Mouse (Mus musculus) heart, embryonic 13.5 days (tissue): Measurements from ENCODE around the gene Wdr93. TPM values are rescaled to one million over a fixed set of nuclear protein-coding genes. Genes with fewer than 3 reads are reported as not detected.
A peak's percentile ranks its signal among the peaks of the same experiment; 100 is the strongest.

Experiments used
- ATAC-seq: fragments of 200-750 bp; cut with Nextera tagmentation; 2 replicates; pipeline ENCODE4 v1.8.0; 2017; ENCODE audit warnings: moderate TSS enrichment; ENCODE audit not compliant: insufficient number of reproducible peaks, low FRiP score, low TSS enrichment; ENCODE audit errors: extremely low read depth
- H3K27ac ChIP-seq: fragments of 300-500 bp; sonication (generic); replicated peaks from 2 replicates; pipeline ENCODE4 v1.5.1; 2015; ENCODE audit warnings: moderate library complexity, mild to moderate bottlenecking, inconsistent platforms
- H3K27me3 ChIP-seq: fragments of 300-500 bp; sonication (generic); replicated peaks from 2 replicates; pipeline ENCODE4 v1.6.1; 2015; ENCODE audit warnings: mild to moderate bottlenecking, inconsistent platforms
- H3K36me3 ChIP-seq: fragments of 300-500 bp; sonication (generic); 2 replicates; pipeline ENCODE4 v1.6.1; 2015; ENCODE audit warnings: mild to moderate bottlenecking, inconsistent platforms
- H3K4me1 ChIP-seq: fragments of 300-500 bp; sonication (generic); 2 replicates; pipeline ENCODE4 v1.6.1; 2015; ENCODE audit warnings: inconsistent platforms
- H3K4me2 ChIP-seq: fragments of 300-500 bp; sonication (generic); 2 replicates; pipeline ENCODE4 v1.6.1; 2015; ENCODE audit warnings: inconsistent platforms, mild to moderate bottlenecking, moderate library complexity
- H3K4me3 ChIP-seq: fragments of 300-500 bp; sonication (generic); 2 replicates; pipeline ENCODE4 v1.5.1; 2015; ENCODE audit warnings: moderate library complexity, mild to moderate bottlenecking, inconsistent platforms
- H3K9ac ChIP-seq: fragments of 300-500 bp; sonication (generic); 2 replicates; pipeline ENCODE4 v1.6.1; 2015; ENCODE audit warnings: inconsistent platforms, mild to moderate bottlenecking, moderate library complexity
- H3K9me3 ChIP-seq: fragments of 300-500 bp; sonication (generic); 2 replicates; pipeline ENCODE4 v1.6.1; 2016; ENCODE audit warnings: inconsistent platforms
- whole genome bisulfite sequencing: fragments of 180-500 bp; shearing (Covaris S2); methylation state at CpG from one replicate; pipeline ENCODE4 v1.1.7; 2015; ENCODE audit warnings: mixed read lengths; 5-methylcytosine and 5-hydroxymethylcytosine counted together
- polyA plus RNA-seq: library from polyadenylated mRNA; unstranded; fragments of >200 nt; fragmentation: Nextera tagmentation; extraction: Ambion mirVana; gene quantifications from 2 replicates; pipeline ENCODE4 v1.2.1, GENCODE M21; 2015

Wdr93 gene
- polyA plus RNA-seq, 1 experiment from 2014 or later = 1.4 TPM

DNA sequence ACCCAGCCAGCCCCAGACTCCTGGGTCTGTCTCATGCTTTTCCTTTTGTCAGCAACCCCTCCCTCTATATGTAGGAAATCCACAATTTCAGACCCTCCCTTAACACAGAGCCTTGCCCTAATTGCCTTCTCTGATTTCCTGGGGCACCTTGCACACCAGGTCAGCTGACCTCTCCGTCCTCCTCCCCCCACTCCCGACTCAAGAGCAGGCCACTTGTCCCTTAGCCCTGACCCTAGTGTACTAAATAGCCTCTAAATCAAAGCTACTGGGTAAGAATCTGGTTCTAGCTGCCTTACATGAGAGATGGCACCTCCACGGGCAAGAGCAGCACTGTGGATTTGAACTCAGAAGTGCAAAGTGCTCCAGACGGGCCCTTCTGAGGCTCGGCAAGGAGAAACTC is 59.1 kb downstream of the Wdr93 start:
- no peaks in the 10 kb centered on the region for H3K9me3 ChIP-seq
- WGBS = 53% methylated on average over 5 of the region's 5 CpGs
- H3K36me3 ChIP-seq = no peaks in the 10 kb centered on the region
- H3K4me1 ChIP-seq = peaks cover 10% of the 10 kb centered on the region
- no peak overlapping the region for H3K9ac ChIP-seq
- ATAC-seq = no peak
- no peak overlapping the region for H3K27ac ChIP-seq
- H3K4me2 ChIP-seq = no peak overlapping the region
- H3K4me3 ChIP-seq = no peak overlapping the region
- H3K27me3 ChIP-seq = peaks cover 30% of the 10 kb centered on the region

DNA sequence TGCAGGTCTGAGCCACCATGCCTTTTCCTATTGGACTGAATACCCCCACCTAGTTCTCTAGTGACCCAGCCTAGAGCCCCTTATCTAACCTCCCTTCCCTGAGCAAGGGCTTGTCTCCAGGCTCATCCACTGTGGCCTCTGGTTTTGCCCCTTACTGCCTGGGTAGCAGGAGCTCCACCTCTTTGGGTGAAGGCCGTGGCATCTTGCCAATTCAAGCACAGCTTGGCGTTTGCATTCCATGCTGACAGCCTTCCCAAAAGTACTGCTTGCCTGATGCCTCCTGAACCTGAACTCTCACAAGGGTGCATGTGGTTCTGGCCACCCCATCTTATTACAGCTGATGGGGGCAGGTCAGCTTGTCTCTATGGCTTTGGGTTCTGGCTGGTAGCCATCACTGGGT is 60.9 kb downstream of the Wdr93 start:
- no peak for ATAC-seq
- Histone ChIP-seq H3K36me3 (no peaks in the 10 kb centered on the region), H3K4me1 (peaks cover 7% of the 10 kb centered on the region), H3K4me2 (no peak overlapping the region), H3K27ac (no peak overlapping the region), H3K4me3 (no peak overlapping the region), H3K9ac (no peak overlapping the region), H3K27me3 (peaks cover 21% of the 10 kb centered on the region), H3K9me3 (no peaks in the 10 kb centered on the region)
- WGBS = 20% methylated on average over 2 of the region's 2 CpGs

DNA sequence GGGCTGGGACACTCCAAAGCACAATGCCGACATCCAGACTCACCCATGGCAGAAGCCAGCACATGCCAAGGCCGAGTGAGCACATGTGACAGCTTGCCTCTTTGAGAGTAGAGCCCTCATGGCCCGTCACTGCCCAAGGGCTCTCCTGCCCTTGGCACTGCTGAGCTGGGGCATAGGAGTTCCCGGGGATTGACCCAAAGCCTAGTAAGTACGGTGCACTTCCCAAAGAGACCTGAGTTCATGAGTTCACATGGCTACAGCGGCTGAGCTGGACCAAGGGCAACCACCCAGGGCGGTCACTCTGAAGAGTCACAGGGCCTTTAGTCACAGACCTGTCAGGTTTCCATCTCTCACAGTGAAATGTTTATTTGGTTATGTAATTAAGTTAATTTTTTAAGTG is 65.6 kb downstream of the Wdr93 start:
- Histone ChIP-seq H3K9me3 (no peaks in the 10 kb centered on the region), H3K27ac (no peak overlapping the region), H3K4me3 (no peak overlapping the region), H3K9ac (no peak overlapping the region), H3K36me3 (no peaks in the 10 kb centered on the region), H3K4me1 (peaks cover 15% of the 10 kb centered on the region), H3K4me2 (no peak overlapping the region), H3K27me3 (peaks cover 42% of the 10 kb centered on the region)
- no peak for ATAC-seq
- 79% methylated on average over 7 of the region's 7 CpGs for WGBS

DNA sequence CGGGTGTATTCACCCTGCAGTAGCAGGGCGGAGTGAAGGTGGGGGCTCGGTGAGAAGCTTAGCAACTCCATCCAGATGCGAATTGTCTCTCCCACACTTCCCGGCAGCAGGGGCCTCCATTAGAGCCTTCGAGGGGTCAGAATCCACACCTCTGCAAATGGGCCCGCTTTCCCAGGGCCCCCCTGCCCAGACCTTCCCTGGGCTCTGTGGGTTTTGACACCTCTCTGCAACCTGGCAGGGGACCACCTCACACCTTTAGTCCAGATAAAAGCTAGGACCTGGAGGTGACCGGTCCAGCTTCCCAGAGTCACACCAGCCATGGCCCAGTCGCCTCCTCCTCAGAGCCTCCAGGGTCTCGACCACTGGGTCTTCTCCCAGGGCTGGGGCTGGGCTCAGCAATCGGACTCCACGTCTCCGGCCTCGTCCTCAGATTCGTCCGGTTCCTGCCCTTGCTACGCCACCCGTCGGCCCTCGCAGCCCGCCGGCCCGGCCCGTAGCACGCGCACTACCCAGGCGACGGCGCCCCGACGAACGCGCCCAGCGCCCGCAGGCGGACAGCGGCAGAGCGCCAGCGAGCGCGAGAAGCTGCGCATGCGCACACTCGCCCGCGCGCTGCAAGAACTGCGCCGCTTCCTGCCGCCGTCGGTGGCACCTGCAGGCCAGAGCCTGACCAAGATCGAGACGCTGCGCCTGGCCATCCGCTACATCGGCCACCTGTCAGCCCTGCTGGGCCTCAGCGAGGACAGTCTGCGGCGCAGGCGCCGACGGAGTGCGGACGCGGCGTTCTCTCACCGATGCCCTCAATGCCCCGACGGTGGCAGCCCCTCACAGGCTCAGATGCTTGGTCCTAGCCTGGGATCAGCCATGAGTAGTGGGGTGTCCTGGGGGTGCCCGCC is 67.9 kb downstream of the Wdr93 start, which contains the start of gene Mesp2:
TSS of gene Mesp2 (plus strand) at position 117 of the 896 bp plus-strand sequence.
- H3K4me1 ChIP-seq = peaks cover 7% of the 10 kb centered on the region
- H3K9me3 ChIP-seq = no peaks in the 10 kb centered on the region
- H3K27ac ChIP-seq = no peak within 1 kb of the TSS
- no peak; the same call in 1 of the 2 replicates for ATAC-seq
- peak within 1 kb of the TSS; percentile 46 for H3K4me3 ChIP-seq
- 10% methylated on average over 70 of the region's 71 CpGs for WGBS
- H3K36me3 ChIP-seq = no peaks in the 10 kb centered on the region
- peaks cover 42% of the 10 kb centered on the region for H3K27me3 ChIP-seq
- peak within 1 kb of the TSS; percentile 75 for H3K9ac ChIP-seq
- peak within 1 kb of the TSS; percentile 72 for H3K4me2 ChIP-seq

DNA sequence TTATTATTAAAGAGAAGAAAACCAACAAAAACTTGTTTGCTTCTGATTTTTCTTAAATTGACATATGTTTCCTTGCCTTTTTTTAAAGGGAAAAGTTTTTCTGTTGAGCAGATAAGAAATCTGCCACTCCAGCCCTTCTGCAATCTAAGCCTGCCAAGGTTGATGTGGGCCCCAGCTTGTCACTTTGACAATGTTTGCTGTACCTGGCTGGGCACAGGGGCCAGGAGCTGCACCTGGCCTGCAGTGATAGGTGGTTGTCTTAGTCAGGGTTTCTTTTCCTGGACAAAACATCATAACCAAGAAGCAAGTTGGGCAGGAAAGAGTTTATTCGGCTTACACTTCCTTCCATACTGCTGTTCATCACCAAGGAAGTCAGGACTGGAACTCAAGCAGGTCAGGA is 70.4 kb downstream of the Wdr93 start:
- no peak for ATAC-seq
- 86% methylated on average over 1 of the region's 1 CpGs for WGBS
- no peak overlapping the region for H3K4me2 ChIP-seq
- H3K9ac ChIP-seq = no peak overlapping the region
- H3K9me3 ChIP-seq = no peaks in the 10 kb centered on the region
- peaks cover 50% of the 10 kb centered on the region for H3K27me3 ChIP-seq
- H3K27ac ChIP-seq = no peak overlapping the region
- H3K4me1 ChIP-seq = peaks cover 11% of the 10 kb centered on the region
- no peak overlapping the region for H3K4me3 ChIP-seq
- H3K36me3 ChIP-seq = no peaks in the 10 kb centered on the region

DNA sequence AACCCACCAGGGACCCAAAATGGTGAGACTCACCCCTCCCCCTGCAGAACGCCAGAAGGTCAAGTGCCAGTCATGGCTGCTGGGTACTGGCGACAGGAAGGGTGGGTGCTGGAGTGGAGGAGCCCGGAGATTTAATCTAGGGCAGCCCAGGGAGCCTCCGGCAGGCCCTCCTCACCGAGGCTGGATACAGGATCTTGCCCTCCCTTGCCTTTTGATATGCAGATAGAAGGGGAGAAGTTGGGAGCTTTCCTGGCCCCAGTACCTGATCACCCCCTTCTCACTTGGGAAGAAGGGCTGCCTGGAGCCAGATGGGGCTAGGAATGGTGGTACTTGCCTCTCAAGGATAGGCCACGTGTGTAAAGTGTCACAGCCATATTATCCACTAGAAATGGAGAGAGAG is 75.4 kb downstream of the Wdr93 start:
- Histone ChIP-seq H3K4me2 (0 out of 2 replicates have a peak overlapping the region, but pooled peaks have one; percentile 1), H3K9ac (no peak overlapping the region), H3K4me1 (peaks cover 33% of the 10 kb centered on the region), H3K9me3 (no peaks in the 10 kb centered on the region), H3K4me3 (no peak overlapping the region), H3K27me3 (peaks cover 11% of the 10 kb centered on the region; the same call in 1 of the 2 replicates), H3K36me3 (no peaks in the 10 kb centered on the region), H3K27ac (no peak overlapping the region)
- 7% methylated on average over 6 of the region's 6 CpGs for WGBS
- ATAC-seq = no peak

DNA sequence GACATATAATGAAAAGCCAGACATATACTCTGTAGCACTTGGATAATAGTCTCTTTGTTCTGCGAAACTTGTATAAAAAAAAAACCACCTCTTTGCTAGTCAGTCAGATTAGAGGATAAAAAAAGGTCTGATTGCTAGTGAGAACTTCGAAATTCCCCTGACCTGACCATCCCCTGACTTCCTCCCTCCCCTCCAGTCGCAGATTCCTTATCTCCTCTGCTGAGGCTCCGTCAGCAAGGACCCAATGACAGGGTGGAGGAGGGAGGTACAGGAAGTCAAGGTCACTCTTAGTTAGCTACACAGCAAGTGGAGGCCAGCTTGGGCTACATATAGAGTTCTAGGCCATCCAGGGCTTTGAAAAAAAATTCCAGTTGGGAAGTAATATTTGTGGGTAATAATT is 76.6 kb downstream of the Wdr93 start:
- no peak for ATAC-seq

DNA sequence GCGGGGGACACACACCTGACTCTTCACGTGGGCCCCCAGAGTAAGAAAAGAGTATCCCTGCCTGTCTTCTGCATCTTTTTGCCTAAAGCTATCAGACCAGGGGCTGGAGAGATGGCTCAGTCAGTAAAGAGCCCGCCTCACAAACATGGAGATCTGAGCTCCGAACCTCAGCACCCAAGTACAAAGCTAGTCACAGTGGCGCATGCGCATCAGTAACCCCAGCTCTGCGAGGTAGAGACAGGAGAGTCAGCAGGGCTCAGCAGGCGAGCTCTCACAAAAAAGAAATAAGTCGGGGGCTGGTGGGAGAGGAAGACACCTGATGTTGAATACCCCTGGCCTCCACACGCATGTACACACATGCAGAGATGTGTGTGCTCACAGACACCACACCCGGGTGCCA is 77.0 kb downstream of the Wdr93 start:
- Histone ChIP-seq H3K4me2 (no peak overlapping the region), H3K27ac (0 out of 2 replicates have a peak overlapping the region, but pooled peaks have one; percentile 5), H3K4me1 (peaks cover 33% of the 10 kb centered on the region), H3K9ac (no peak overlapping the region), H3K36me3 (peaks cover 10% of the 10 kb centered on the region), H3K4me3 (no peak overlapping the region), H3K27me3 (peaks cover 11% of the 10 kb centered on the region; the same call in 1 of the 2 replicates), H3K9me3 (peaks cover 7% of the 10 kb centered on the region; the same call in 1 of the 2 replicates)
- ATAC-seq = no peak
- 54% methylated on average over 11 of the region's 11 CpGs for WGBS

More for the DNA sequence above, 76.6 kb downstream of the Wdr93 start:
- Histone ChIP-seq H3K27me3 (peaks cover 11% of the 10 kb centered on the region; the same call in 1 of the 2 replicates), H3K27ac (0 out of 2 replicates have a peak overlapping the region, but pooled peaks have one; percentile 5), H3K4me2 (no peak overlapping the region), H3K4me3 (no peak overlapping the region), H3K4me1 (peaks cover 33% of the 10 kb centered on the region), H3K9me3 (peaks cover 3% of the 10 kb centered on the region; the same call in 1 of the 2 replicates), H3K9ac (no peak overlapping the region), H3K36me3 (peaks cover 6% of the 10 kb centered on the region)
- 15% methylated on average over 4 of the region's 4 CpGs for WGBS

DNA sequence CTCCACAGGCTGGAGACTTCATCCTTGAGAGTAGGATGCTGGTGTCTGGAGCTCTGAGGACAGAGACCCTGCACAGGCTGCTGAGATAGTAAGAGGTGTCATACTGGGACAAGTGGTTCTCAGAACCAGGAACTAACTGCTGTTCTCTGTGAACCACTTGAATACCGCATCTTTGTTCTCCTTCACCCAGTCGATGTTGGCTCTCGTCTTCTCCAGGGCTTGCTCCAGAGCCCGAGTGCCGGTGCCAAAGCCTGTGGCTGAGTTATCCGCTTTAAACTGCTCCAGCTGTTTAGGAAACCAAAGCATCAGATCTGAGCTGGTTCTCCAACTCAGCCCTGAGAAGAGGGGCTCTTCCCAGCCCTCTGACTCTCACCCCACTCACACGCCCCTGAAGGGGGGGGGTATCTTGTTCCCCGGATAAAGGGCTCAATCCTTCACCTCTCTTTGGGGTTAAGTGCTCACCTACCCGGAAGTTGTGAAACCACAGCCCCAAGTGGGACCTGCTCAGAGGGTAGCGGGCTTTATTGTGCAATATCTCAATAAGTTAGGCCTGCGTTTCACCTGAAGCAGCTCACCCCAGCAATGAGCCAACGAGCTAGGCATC is 79.2 kb downstream of the Wdr93 start:
- Histone ChIP-seq H3K27ac (no peak overlapping the region), H3K9ac (no peak overlapping the region), H3K4me1 (peaks cover 33% of the 10 kb centered on the region), H3K4me3 (no peak overlapping the region), H3K4me2 (no peak overlapping the region), H3K36me3 (peaks cover 30% of the 10 kb centered on the region), H3K9me3 (peaks cover 7% of the 10 kb centered on the region; the same call in 1 of the 2 replicates), H3K27me3 (peaks cover 5% of the 10 kb centered on the region; the same call in 1 of the 2 replicates)
- ATAC-seq = no peak
- WGBS = 73% methylated on average over 12 of the region's 12 CpGs

DNA sequence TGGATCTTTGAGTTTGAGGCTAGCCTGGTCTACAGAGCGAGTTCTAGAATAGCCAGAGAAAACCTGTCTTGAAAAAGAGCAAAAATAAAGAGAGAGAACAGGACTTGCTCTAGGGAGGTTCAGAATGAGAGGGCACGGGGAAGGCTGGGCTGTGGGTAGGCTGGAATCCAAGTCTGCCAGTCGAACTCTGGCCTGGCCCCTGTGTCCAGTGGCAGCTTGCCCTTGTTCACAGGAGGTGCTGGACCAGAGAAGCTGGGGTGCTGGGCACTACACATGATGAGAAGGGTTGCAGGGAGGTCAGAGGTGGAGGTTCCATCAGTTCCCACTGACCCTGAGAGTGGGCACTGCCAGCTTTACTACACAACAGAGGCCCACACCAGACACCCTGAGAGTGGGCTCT is 85.4 kb downstream of the Wdr93 start:
- no peaks in the 10 kb centered on the region for H3K4me1 ChIP-seq
- no peak overlapping the region for H3K9ac ChIP-seq
- H3K9me3 ChIP-seq = peaks cover 7% of the 10 kb centered on the region; the same call in 1 of the 2 replicates
- H3K4me2 ChIP-seq = no peak overlapping the region
- H3K4me3 ChIP-seq = no peak overlapping the region
- WGBS = 85% methylated on average over 3 of the region's 3 CpGs
- H3K27me3 ChIP-seq = no peaks in the 10 kb centered on the region
- ATAC-seq = no peak
- no peak overlapping the region for H3K27ac ChIP-seq
- peaks cover 30% of the 10 kb centered on the region for H3K36me3 ChIP-seq

DNA sequence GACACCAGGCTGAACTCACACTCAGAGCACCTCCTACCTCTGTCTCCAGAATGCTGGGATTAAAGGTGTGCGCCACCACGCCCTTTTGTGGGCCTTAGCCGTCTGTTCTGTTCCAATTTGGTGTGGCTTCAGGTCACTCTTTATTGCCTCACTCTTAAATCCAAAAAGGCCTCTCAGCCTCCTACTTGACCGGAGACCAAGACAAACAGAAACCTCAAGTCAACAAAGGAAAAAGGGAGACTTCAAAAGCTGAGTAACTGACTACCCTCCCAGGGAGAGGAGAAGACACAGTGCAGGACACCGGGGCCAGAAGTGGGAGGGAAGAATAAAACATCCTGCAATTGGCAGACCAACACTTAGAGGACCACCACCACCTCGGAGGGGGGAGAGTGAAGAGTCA is 88.2 kb downstream of the Wdr93 start:
- 71% methylated on average over 6 of the region's 6 CpGs for WGBS
- no peak for ATAC-seq
- H3K27me3 ChIP-seq = no peaks in the 10 kb centered on the region
- H3K4me2 ChIP-seq = no peak overlapping the region
- no peaks in the 10 kb centered on the region for H3K9me3 ChIP-seq
- no peaks in the 10 kb centered on the region for H3K4me1 ChIP-seq
- no peak overlapping the region for H3K4me3 ChIP-seq
- H3K9ac ChIP-seq = no peak overlapping the region
- peaks cover 9% of the 10 kb centered on the region for H3K36me3 ChIP-seq
- peak overlapping the region; percentile 58 for H3K27ac ChIP-seq
